Mouse (Mus musculus) frontal cortex, postnatal 25 days (tissue): ENCODE results near the gene Stmn1.
A peak's percentile ranks its signal among the peaks of the same experiment; 100 is the strongest.

Experiments used
- DNase-seq, 2 experiments: peaks; one replicate each; pipeline ENCODE4 v3.0.0; 2022; ENCODE audit warnings: low spot score in 2 of 2

Gene Stmn1

GRCm38 (mm10) chr4:134468215-134468575 is at the start of gene Stmn1:
Gene Stmn1, plus strand, starts transcription at chr4:134468320.
- DNase-seq: peak; percentile 83 to 89

DNA sequence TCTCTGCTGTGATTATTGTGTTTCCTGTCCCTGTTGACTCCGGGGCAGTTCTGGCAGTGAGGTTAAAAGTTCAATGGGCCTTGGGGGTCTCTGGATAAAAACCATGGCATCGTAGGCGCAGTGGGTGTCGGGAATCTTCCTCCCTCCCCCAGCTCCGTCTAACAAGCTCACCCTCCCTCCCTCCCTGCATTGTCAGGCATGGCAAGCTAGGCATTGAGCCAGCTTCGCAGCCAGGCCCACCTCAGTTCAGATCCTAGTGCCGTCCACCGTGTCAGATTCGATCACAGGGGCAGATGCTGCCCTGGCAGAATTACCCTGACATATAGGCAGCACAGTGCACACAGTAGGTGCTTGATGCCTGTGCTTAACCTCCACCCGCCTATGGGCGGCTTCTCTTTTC is 46.1 kb upstream of the Stmn1 start:
- no peak for DNase-seq

DNA sequence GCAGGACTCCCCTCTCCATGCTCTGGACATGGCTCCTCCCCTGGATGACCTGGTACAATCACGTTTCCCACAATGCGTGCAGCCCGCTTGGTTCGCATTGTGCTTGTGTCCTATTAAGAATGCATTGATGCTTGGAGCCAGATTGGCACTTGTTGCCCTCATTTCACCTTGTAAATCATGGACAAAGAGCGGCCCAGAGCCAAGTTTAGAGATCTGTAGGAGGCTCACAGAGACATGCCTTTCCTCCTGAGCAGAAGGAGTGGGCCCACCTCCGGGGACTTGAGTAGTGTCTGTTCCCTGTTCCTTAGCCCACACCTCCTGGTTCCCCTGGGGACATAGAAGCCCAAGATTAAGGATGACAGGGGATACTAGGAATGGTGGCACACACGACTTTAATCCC is 44.2 kb upstream of the Stmn1 start:
- no peak for DNase-seq

GRCm38 (mm10) chr4:134425088-134425487 is 43.0 kb upstream of the Stmn1 start:
- DNase-seq: no peak

DNA sequence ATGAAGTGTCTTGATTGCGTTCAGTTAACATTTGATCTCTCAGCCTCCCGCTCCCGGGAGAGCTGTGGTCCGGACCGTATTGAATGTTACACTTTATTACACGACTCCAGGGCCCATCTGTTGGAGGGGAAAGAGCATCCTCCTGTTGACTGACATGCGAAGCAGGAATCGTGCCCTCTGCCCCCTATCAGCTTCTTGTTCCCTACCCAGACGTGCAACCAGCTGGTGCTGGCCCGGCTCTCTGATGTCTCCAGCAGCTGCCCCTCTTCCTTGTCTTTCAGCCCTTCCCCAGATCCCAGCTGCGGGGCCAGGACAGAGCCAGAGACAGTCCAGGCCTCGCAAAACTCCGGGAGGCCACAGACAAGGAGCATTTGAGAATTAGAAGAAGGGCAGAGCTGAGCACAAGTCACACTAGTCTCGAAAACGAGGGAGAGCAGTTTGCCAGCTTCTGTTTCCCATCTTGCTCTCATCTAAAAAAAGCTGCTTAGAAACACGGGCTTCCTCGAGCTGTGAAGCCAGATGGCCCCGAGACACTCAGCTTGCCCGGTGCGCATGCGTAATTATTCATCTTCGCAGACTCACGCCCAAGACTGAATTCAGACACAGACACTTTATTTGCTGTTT is 37.6 kb upstream of the Stmn1 start:
- DNase-seq: peak; percentile 75 to 85

DNA sequence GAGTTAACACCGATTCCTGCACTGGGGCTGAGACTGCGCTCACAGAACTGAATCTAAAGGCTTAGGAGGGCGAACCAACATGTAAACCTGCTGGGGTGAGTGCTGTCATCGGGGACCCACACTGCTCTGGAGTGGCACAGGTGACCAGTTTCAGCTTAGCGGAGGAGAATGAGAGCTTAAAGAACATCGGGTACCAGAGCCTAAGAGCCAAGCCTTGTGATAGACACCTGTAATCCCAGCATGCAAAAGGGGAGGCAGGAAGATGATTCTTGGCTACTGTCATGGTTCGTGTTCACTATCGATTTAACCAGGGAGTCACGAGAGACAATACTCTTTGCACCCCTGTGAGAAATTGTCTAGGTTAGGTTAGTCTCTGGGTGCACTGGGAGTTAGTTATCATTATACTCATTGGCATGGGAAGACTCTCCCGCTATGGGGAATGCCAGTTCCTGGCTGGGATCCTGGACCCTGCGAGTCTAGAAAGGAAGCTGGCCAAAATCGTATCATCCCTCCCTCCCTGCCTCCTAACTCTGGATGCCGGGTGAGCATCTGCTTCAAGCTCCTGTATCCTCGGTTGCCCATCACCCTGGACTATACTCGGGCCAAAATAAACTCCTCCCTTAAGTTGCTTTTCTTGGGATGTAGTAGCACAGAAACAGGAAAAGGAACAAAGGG is 35.3 kb upstream of the Stmn1 start:
- DNase-seq: no peak

GRCm38 (mm10) chr4:134436185-134436584 is 31.9 kb upstream of the Stmn1 start:
- no peak for DNase-seq

- no peak for DNase-seq
Measured at GRCm38 (mm10) chr4:134436659-134437058, 31.5 kb upstream of the Stmn1 start.

- DNase-seq: no peak
Measured at GRCm38 (mm10) chr4:134439119-134439518, 29.0 kb upstream of the Stmn1 start.

DNA sequence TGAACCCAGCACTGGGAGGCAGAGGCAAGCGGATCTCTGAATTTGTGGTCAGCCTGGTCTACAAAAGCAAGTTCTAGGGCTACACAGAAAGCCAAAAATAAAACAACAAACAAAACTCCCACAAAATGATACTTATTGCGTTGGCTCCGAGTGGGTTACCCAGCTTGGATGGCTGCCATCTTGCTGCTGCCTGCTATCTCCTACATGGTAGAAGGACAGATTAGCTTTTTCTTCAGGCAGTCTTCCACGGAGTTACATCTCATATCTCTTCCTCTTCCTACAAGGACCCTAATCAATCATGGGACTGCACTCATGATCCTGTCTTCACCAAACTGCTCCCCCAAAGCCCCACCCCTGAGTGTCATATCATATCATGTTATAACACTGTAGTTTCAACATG is 28.2 kb upstream of the Stmn1 start:
- DNase-seq: no peak

DNA sequence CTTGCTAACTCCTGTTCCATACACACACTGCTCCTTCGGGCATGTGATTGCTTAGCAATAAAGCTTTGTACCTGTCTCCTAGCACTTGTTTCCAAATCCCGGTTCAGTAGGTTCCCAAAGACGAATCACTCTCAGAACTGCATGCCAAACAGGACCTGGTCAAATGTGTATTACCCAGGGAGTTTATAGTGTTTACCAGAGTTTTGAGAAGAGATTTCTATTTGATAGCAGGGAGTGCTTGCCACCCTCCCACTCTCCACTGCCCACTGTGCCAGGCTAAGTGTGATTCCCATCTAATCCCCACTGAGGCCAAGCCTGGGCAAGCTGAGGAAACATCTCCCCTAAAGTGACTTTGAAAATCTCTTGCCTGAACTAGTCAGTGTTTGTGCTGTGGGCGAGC is 25.9 kb upstream of the Stmn1 start:
- DNase-seq: no peak

DNA sequence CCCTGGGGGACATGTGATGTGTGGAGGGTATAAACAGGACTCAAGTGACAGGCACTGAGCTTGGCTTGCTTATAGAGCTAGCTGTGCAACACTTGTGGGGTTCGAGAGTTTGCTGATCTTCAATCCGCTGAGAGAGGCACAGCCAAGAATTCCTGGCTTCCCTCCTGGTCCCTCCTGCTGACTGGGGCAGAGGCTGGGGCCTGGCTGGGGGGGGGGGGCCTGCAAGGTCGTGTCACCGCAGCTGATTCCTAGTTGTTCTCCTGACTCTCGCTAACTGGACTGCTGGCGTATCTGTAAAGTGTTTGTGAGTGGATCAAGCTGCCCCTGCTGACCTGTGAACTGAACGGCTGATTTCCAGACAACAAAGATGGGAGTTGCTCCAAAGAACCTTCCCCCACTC is 24.5 kb upstream of the Stmn1 start:
- DNase-seq: no peak

DNA sequence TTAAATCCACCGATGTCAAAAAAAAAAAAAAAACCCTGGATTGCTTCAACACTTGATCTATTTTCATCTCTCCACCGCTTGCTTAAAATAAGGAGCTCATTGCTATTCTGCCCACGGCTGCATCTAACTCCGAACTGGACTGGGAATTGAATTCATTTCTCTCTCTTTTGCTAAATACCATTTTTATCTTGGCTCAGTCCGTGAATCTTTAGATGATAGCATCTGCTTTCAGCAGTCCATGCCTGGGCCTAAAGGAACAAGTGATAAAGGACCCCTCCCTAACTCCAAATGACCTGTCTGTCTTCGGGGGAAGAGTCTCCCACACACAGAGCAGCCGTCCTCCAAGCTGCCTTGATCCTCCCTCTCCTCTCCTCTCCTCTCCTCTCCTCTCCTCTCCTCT is 23.2 kb upstream of the Stmn1 start:
- DNase-seq: no peak

DNA sequence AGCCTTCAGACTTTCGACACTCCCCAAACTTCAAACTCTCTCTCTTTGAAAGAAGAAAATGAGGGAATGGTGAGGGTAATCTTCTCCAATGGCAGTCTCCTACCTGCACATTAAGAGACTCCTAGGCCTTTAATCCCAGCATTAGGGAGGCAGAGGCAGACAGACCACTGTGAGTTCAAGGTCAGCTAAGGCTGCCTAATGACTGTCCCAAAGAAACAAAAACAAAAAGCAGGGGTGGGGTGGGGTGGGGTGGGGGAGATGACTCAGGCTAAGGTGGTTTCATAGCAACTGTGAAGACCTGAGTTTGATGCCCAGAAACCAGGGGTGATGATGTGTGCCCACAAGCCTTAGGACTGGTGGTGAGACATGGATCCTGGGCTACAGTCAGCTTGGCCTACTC is 22.6 kb upstream of the Stmn1 start:
- DNase-seq: no peak

- DNase-seq: no peak
Measured at GRCm38 (mm10) chr4:134447966-134448365, 20.2 kb upstream of the Stmn1 start.

- no peak for DNase-seq
Measured at GRCm38 (mm10) chr4:134449595-134450391, 18.3 kb upstream of the Stmn1 start.

GRCm38 (mm10) chr4:134450392-134451195 is 17.5 kb upstream of the Stmn1 start:
- no peak for DNase-seq

DNA sequence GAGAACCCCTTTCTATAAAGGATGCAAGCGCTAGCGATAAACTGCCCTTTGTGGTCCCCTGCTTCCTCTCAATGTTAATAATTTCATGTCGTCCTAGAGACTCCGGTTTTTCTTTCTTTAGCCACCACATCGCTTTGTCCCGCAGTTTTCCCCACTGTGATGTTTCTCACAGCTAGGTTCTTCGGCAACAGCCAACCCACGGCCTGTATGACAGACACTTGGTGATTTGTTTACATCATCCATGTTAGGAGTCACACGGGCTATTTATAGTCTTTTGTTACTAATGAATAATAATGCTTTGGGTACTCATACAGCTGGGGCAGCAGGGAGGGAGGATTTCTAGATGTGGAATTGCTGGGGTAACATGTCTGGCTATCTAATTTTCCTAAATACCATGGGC is 16.6 kb upstream of the Stmn1 start:
- DNase-seq: no peak

DNA sequence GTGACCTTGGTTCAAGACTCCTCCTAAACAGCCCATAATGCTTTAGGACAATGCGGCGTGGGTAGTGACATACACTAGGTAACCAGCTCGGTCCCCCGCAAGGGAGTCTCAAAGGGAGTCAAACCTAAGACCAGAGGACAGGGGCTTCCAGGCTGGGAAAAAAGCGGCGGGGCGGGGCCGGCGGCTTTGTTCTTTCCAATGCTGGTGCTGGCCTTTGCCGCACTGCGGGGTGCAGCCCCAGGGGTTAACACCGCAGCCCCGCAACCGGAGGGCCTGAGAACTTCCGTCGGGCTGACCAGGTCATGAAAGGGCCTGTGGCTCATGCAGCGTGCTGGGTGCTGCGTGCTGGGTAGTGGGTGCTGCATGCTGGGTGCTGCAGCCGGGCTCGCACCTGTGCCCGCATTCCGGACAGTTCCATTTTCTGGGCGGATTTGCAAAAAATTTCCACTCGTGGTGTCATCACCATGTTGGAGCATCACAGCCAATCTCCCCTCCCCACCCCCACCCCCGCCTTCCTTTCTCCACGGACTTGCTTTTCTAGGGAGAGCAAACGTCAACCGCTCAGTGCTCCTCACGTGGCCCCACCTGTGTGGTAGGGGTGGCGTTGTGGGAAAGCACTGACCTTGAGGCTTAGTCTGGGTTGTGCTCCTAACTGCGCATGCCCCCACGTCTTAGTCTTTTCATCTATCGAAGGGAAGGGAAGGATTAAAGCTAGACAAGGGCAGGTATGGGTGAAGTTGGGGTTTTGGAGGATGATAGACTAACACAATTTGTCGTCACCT is 14.3 kb upstream of the Stmn1 start:
- DNase-seq: no peak

DNA sequence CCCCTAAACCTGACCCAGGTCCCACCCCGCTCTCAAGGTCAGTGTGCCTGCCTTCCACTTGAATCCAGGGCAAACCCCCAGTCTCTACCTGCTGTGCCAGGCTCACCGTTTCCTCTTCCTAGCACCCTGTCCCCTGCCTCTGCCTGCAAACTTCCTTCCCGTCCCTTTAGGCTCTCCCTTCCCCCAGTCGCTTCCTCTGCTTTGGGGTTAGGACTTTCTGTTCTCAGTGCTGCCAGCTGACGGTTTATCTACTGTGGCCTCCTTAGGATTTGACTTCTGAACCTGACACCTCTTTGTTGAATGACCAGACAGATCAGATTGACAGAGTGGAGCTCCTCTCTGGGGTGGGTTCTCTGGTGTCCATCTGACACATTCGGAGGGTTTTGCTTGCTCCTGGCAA is 12.8 kb upstream of the Stmn1 start:
- no peak for DNase-seq

- DNase-seq: no peak
Measured at GRCm38 (mm10) chr4:134457130-134457825, 10.8 kb upstream of the Stmn1 start.
